Mouse (Mus musculus) frontal cortex, postnatal 36 days (tissue): ENCODE data around the gene 4632433K11Rik.
"Not testable (repeated sequence)": the region's sequence is repeated elsewhere in the genome, so short reads cannot be mapped to it uniquely, and the experiment has no call there.

Source experiments
- DNase-seq, 2 experiments: peaks; one replicate each; pipeline ENCODE4 v3.0.0; 2022; ENCODE audit warnings: low spot score in 2 of 2

4632433K11Rik gene

GRCm38 (mm10) chr7:5056651-5057263 lies 22.8 kb downstream of the 4632433K11Rik start:
- peak; percentile 52 to 68 for DNase-seq

- no peak for DNase-seq
These were observed 23.5 kb downstream of the 4632433K11Rik start for GRCm38 (mm10) chr7:5057381-5057780.

GRCm38 (mm10) chr7:5057804-5058203 lies 23.9 kb downstream of the 4632433K11Rik start:
- no peak for DNase-seq

GRCm38 (mm10) chr7:5058631-5059030 lies 24.7 kb downstream of the 4632433K11Rik start:
- DNase-seq, result no peak

- DNase-seq, result no peak
These were observed 25.5 kb downstream of the 4632433K11Rik start for GRCm38 (mm10) chr7:5059421-5059820.

GRCm38 (mm10) chr7:5060239-5060731 lies 26.4 kb downstream of the 4632433K11Rik start:
- peak; percentile 66 to 74 for DNase-seq

- peak; percentile 99 for DNase-seq
These were observed 27.2 kb downstream of the 4632433K11Rik start for GRCm38 (mm10) chr7:5060944-5061773.

GRCm38 (mm10) chr7:5061774-5062359 lies 27.9 kb downstream of the 4632433K11Rik start, which contains the start of gene U2af2:
Gene U2af2 (plus strand): TSS chr7:5062143.
- DNase-seq, result peak; percentile 90 to 91

- DNase-seq, result no peak
These were observed 28.6 kb downstream of the 4632433K11Rik start for GRCm38 (mm10) chr7:5062360-5063001.

GRCm38 (mm10) chr7:5064886-5065285 lies 31.0 kb downstream of the 4632433K11Rik start:
- no peak for DNase-seq

- DNase-seq, result no peak
These were observed 39.7 kb downstream of the 4632433K11Rik start for GRCm38 (mm10) chr7:5073586-5073985.

- no peak for DNase-seq
These were observed 41.1 kb downstream of the 4632433K11Rik start for GRCm38 (mm10) chr7:5074984-5075383.

GRCm38 (mm10) chr7:5076931-5077330 lies 43.0 kb downstream of the 4632433K11Rik start:
- DNase-seq, result no peak

- DNase-seq, result not testable (repeated sequence)
These were observed 45.6 kb downstream of the 4632433K11Rik start for GRCm38 (mm10) chr7:5079365-5080009.

- DNase-seq, result peak; percentile 97
These were observed 46.3 kb downstream of the 4632433K11Rik start, which contains the start of gene Epn1 for GRCm38 (mm10) chr7:5080010-5080751. Gene Epn1 (plus strand): TSS chr7:5080235.

GRCm38 (mm10) chr7:5080815-5081214 lies 46.9 kb downstream of the 4632433K11Rik start:
- no peak for DNase-seq

- no peak for DNase-seq
These were observed 47.3 kb downstream of the 4632433K11Rik start for GRCm38 (mm10) chr7:5081241-5081640.

- DNase-seq, result no peak
These were observed 48.0 kb downstream of the 4632433K11Rik start for GRCm38 (mm10) chr7:5081939-5082338.

GRCm38 (mm10) chr7:5083325-5084105 lies 49.6 kb downstream of the 4632433K11Rik start:
- DNase-seq, result no peak
